Mouse (Mus musculus): Measurements from ENCODE around the gene Nono. TPM values are rescaled to one million over a fixed set of nuclear protein-coding genes. Genes with fewer than 3 reads are reported as not detected.
A peak's percentile ranks its signal among the peaks of the same experiment; 100 is the strongest.

The Nono gene
- total and polyA plus RNA-seq, 2 experiments = 36.5 to 83.3 TPM

DNA sequence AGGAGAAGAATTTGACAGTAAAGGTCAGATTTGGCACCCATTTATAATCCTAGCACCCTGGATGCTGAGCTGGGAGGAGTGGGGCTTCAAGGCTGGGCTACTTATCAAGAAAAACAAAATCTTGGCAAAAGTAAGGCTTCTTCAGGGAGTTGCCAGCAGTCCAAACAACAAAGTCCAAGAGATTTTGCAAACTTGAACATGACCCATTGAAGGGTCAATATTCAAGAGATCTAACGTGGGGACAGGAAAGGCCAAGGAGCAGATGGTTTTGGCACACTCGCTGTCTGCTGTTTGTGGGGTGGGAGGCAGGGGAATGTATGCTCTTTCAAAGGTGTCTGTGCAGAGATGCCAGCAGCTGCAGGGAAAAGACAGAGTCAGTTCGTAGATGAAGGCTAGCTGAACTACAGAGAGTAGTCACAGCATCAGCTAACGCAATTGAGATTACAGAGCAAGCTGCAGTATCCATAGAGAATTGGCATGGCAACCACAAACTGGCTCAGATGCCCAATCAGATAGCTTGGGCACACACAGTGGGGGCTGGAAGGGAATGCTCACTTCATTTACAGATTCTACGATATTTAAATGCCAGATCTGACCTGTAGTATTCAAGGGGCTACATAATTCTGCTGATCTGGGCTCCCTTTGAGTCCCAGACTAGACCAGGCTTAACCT, 40.1 kb upstream of the Nono start:
- Histone ChIP-seq H3K4me3 (ENCODE audit: insufficient read depth, low read depth, low read length) (no peak overlapping the region), H3K4me1 (ENCODE audit: control insufficient read depth, insufficient read depth, low read length) (peaks cover 14% of the 10 kb centered on the region; the same call in 1 of the 2 replicates), H3K27me3 (ENCODE audit: control insufficient read depth, insufficient read depth, low read length) (no peaks in the 10 kb centered on the region), H3K27ac (replicated peaks; ENCODE audit: insufficient read depth, low read depth, low read length) (peak overlapping the region; percentile 12; the same call in 1 of the 2 replicates), H3K9ac (ENCODE audit: low read depth, low read length) (no peak overlapping the region), H3K36me3 (ENCODE audit: control insufficient read depth, insufficient read depth, low read length) (peaks cover 7% of the 10 kb centered on the region; the same call in 1 of the 2 replicates), H3K79me2 (ENCODE audit: control insufficient read depth, insufficient read depth, low read length) (no peaks in the 10 kb centered on the region)
- TF ChIP-seq CTCF (IDR thresholded peaks at IDR 0.05; ENCODE audit: low read depth, low read length) (no peak), POLR2A (IDR thresholded peaks at IDR 0.05; ENCODE audit: extremely low read depth, insufficient read depth, low read length) (no peak)
- WGBS = 21% methylated on average over 5 of the region's 5 CpGs
- DNase-seq (ENCODE audit: extremely low read depth, low read depth, low spot score) = peak; percentile 71

DNA sequence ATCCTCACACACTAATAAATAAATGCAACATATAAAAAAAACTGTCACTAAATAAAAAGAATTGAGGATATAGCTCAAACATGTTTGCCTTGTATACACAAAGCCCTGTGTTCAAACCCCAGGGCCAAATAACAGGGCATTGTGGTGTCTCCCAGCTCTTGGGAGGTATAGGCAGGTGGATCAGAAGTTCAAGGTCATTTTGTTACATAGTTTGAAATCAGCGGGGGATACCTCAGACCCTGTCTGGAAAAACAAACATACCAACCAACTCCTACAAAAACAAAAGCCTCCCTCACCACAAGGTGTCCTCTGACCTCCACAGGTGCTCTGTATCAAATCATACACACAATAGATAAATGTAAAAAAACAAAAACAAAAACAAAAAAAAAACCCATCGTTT, 34.8 kb upstream of the Nono start:
- WGBS = 31% methylated on average over 2 of the region's 2 CpGs
- Histone ChIP-seq H3K4me1 (ENCODE audit: control insufficient read depth, insufficient read depth, low read length) (peaks cover 2% of the 10 kb centered on the region; the same call in 1 of the 2 replicates), H3K9ac (ENCODE audit: low read depth, low read length) (no peak overlapping the region), H3K27me3 (ENCODE audit: control insufficient read depth, insufficient read depth, low read length) (no peaks in the 10 kb centered on the region), H3K4me3 (ENCODE audit: insufficient read depth, low read depth, low read length) (no peak overlapping the region), H3K79me2 (ENCODE audit: control insufficient read depth, insufficient read depth, low read length) (no peaks in the 10 kb centered on the region), H3K27ac (replicated peaks; ENCODE audit: insufficient read depth, low read depth, low read length) (no peak overlapping the region), H3K36me3 (ENCODE audit: control insufficient read depth, insufficient read depth, low read length) (no peaks in the 10 kb centered on the region)
- no peak for DNase-seq (ENCODE audit: extremely low read depth, low read depth, low spot score)
- TF ChIP-seq POLR2A (IDR thresholded peaks at IDR 0.05; ENCODE audit: extremely low read depth, insufficient read depth, low read length) (no peak), CTCF (IDR thresholded peaks at IDR 0.05; ENCODE audit: low read depth, low read length) (no peak)

DNA sequence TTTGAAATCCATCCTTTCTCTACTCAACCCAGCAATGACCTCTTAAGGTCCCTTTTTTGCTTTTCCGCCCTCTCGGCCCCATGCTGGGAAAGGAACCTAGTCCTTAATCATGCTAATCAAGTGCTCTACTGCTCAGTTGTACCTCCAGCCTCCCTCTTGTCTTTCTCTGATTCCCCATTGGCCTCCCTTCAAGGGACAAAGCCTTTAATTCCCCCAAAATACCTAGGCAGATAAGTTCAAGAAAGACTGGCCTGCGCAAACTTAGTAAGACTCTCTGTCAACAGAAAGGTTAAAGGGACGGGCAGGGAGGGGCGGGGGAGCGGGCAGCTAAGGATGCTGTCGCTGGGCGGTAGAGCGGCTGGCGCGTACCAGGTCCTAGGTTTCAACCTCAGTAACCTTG, 32.7 kb upstream of the Nono start:
- H3K27ac ChIP-seq (replicated peaks; ENCODE audit: insufficient read depth, low read depth, low read length) = no peak overlapping the region
- WGBS = 74% methylated on average over 11 of the region's 11 CpGs
- H3K79me2 ChIP-seq (ENCODE audit: control insufficient read depth, insufficient read depth, low read length) = no peaks in the 10 kb centered on the region
- no peak overlapping the region for H3K9ac ChIP-seq (ENCODE audit: low read depth, low read length)
- no peak overlapping the region for H3K4me3 ChIP-seq (ENCODE audit: insufficient read depth, low read depth, low read length)
- DNase-seq (ENCODE audit: extremely low read depth, low read depth, low spot score) = no peak
- no peak for TF ChIP-seq CTCF (IDR thresholded peaks at IDR 0.05; ENCODE audit: low read depth, low read length)
- TF ChIP-seq POLR2A (IDR thresholded peaks at IDR 0.05; ENCODE audit: extremely low read depth, insufficient read depth, low read length) = no peak
- H3K36me3 ChIP-seq (ENCODE audit: control insufficient read depth, insufficient read depth, low read length) = no peaks in the 10 kb centered on the region
- peaks cover 2% of the 10 kb centered on the region; the same call in 1 of the 2 replicates for H3K4me1 ChIP-seq (ENCODE audit: control insufficient read depth, insufficient read depth, low read length)
- no peaks in the 10 kb centered on the region for H3K27me3 ChIP-seq (ENCODE audit: control insufficient read depth, insufficient read depth, low read length)

DNA sequence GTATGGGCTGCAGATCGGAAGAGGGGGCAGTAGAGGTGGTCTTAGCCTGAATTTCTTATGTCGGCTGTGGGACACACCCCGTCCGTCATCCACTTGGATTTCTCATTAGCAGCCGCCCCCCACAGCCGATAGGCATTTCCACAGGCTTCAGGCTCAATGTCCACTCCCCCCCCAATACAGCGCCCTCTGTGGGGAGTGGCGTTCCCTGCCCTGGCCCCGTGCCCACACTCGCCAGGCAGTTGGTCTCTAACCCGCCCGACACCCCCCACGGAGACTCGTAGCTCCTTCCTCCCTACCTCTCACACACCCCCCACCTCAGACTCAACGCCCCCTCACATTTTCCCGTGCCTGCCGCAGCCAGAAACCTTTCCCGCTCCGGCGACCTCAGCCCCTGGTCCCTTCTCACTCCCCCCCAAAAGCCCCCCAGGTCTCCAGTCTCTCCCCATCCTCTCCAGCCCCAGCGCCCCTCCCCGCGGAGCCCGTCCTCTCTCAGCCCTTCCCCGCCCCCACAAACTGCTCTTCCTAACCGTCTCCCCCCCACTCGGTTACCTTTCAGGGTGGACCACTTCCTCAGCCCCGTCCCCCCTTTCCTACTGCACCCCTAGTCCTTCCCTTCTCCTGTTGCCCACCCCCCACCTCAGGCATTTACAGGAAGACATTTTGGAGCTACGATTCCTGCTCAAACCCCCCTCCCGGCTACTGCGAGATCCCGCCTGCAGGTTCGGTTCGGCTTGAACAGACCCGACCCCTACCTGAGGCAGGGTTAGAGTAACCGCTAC, 10.0 kb upstream of the Nono start:
- H3K4me1 ChIP-seq (ENCODE audit: control insufficient read depth, insufficient read depth, low read length) = no peaks in the 10 kb centered on the region
- no peaks in the 10 kb centered on the region for H3K79me2 ChIP-seq (ENCODE audit: control insufficient read depth, insufficient read depth, low read length)
- DNase-seq (ENCODE audit: extremely low read depth, low read depth, low spot score) = no peak
- 2% methylated on average over 29 of the region's 36 CpGs for WGBS
- no peaks in the 10 kb centered on the region for H3K27me3 ChIP-seq (ENCODE audit: control insufficient read depth, insufficient read depth, low read length)
- H3K4me3 ChIP-seq (ENCODE audit: insufficient read depth, low read depth, low read length) = peak overlapping the region; percentile 99
- peak overlapping the region; percentile 98 for H3K9ac ChIP-seq (ENCODE audit: low read depth, low read length)
- TF ChIP-seq CTCF (IDR thresholded peaks at IDR 0.05; ENCODE audit: low read depth, low read length) (peak; percentile 53), POLR2A (IDR thresholded peaks at IDR 0.05; ENCODE audit: extremely low read depth, insufficient read depth, low read length) (no peak)
- H3K27ac ChIP-seq (replicated peaks; ENCODE audit: insufficient read depth, low read depth, low read length) = peak overlapping the region; percentile 64
- H3K36me3 ChIP-seq (ENCODE audit: control insufficient read depth, insufficient read depth, low read length) = no peaks in the 10 kb centered on the region

DNA sequence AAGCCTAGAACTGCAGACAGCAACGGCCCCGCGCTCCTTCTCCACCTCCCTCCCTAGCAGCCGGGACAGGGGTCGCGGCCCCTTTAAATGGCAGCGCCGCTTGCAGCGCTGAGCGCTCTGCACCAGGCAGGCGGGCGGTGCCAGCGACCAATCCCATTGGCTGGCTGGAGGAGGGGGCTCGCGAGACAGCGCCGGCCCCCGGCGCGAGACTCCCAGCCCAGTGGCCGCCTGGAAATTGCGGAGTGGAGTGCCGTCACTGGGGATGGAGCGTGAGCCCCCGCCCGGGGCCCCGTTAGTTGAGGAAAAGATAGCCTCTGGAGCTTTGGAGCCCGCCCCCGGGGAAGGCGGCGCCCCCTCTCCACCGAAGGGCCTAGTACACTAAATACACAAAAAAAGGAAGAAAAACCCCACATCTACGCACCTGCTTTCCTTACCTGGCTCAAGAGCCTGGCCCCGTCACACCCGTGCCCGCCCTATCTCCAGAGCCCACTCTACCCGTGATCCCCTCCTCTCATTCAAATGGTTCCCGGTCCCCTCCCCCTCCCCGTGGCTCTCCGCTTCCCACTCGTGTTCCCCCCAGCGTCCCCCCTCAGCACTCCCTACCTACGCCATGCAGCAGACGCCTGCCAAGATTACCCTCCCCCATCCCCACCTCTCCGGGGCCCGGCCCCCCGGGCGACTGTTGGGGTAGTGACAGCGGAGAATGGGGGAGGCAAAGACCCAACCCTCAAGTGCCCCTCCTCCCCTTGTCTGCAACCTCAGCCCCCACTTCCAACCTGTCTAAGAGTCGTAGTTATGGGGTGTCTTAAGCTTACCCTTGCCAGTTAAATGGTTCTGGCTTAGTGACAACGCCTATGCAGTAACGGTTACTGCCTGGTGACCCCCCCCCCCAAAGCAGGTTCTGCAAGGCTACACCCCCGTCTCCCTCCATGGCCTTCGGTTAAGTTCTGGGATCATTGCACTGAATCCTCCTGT, 9.1 kb upstream of the Nono start:
- Histone ChIP-seq H3K9ac (ENCODE audit: low read depth, low read length) (peak overlapping the region; percentile 98), H3K27me3 (ENCODE audit: control insufficient read depth, insufficient read depth, low read length) (no peaks in the 10 kb centered on the region), H3K36me3 (ENCODE audit: control insufficient read depth, insufficient read depth, low read length) (no peaks in the 10 kb centered on the region), H3K4me3 (ENCODE audit: insufficient read depth, low read depth, low read length) (peak overlapping the region; percentile 99), H3K4me1 (ENCODE audit: control insufficient read depth, insufficient read depth, low read length) (no peaks in the 10 kb centered on the region), H3K27ac (replicated peaks; ENCODE audit: insufficient read depth, low read depth, low read length) (peak overlapping the region; percentile 64), H3K79me2 (ENCODE audit: control insufficient read depth, insufficient read depth, low read length) (no peaks in the 10 kb centered on the region)
- TF ChIP-seq POLR2A (IDR thresholded peaks at IDR 0.05; ENCODE audit: extremely low read depth, insufficient read depth, low read length) (0 out of 2 replicates have a peak, but pooled peaks have one; percentile 37), CTCF (IDR thresholded peaks at IDR 0.05; ENCODE audit: low read depth, low read length) (no peak)
- 2% methylated on average over 52 of the region's 54 CpGs for WGBS
- DNase-seq (ENCODE audit: extremely low read depth, low read depth, low spot score) = peak; percentile 58
